Mouse (Mus musculus) bone marrow, adult 2 months (tissue): ENCODE results near the gene Ino80e. TPM values are rescaled to one million over a fixed set of nuclear protein-coding genes. Genes with fewer than 3 reads are reported as not detected.

Experiments
- H3K27ac ChIP-seq: fragments of 200-500 bp; 2 replicates; pipeline ENCODE4 v1.5.1; 2012; ENCODE audit warnings: low read depth, mild to moderate bottlenecking, control low read depth, inconsistent platforms, low read length; ENCODE audit not compliant: control insufficient read depth, poor library complexity, insufficient read depth
- H3K4me1 ChIP-seq: fragments of 200-500 bp; 2 replicates; pipeline ENCODE4 v1.6.1; 2011; ENCODE audit warnings: low read length; ENCODE audit not compliant: control insufficient read depth, insufficient read depth
- H3K4me3 ChIP-seq: fragments of 200-500 bp; replicated peaks from 2 replicates; pipeline ENCODE3; 2011; ENCODE audit warnings: mild to moderate bottlenecking, low read depth, low read length, control low read depth; ENCODE audit not compliant: control insufficient read depth
- CTCF ChIP-seq: fragments of 200-500 bp; IDR thresholded peaks from 2 replicates; pipeline ENCODE4 v1.5.1; 2011; ENCODE audit warnings: low read length, control low read depth; ENCODE audit not compliant: control insufficient read depth, insufficient read depth
- POLR2A ChIP-seq: fragments of 200-500 bp; IDR thresholded peaks from 2 replicates; pipeline ENCODE4 v1.6.1; 2011; ENCODE audit warnings: low read depth, mild to moderate bottlenecking, control low read depth, low read length, borderline replicate concordance; ENCODE audit not compliant: control insufficient read depth
- WGBS: fragments of 180-500 bp; shearing (Covaris S2); methylation state at CpG from one replicate; pipeline ENCODE4 v1.1.7; 2018; 5-methylcytosine and 5-hydroxymethylcytosine counted together
- polyA plus RNA-seq: library from polyadenylated mRNA; stranded (reverse); fragments of >200 nt; gene quantifications from 2 replicates; pipeline ENCODE4 v1.2.4, GENCODE M21; 2011; ENCODE audit warnings: low replicate concordance; ENCODE audit not compliant: missing spikeins, insufficient read depth, insufficient read length

Gene Ino80e
- polyA plus RNA-seq, 1 experiment, result 59.7 TPM

DNA sequence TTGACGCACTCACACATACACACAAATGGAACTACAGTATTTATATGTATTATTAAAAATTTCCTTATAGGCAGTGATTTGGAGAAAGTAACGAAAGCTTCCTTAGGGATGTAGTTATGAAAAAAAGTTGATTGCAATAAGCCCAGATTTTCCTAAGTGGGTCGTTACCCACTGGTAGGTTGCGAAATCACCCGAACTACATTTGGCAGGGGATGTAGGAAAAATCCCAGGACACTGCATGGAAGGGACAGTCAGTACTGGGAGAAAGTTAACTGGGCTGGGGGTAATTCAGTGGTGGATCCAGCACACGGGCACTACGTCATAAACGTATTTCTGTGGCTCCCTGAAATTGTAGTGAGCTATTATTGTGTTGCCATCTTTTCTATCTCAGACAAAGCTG, 45.7 kb downstream of the Ino80e start:
- no peak overlapping the region for H3K27ac ChIP-seq
- no peak for TF ChIP-seq POLR2A
- H3K4me1 ChIP-seq, result no peaks in the 10 kb centered on the region
- H3K4me3 ChIP-seq, result no peak overlapping the region
- 68% methylated on average over 8 of the region's 8 CpGs for WGBS

DNA sequence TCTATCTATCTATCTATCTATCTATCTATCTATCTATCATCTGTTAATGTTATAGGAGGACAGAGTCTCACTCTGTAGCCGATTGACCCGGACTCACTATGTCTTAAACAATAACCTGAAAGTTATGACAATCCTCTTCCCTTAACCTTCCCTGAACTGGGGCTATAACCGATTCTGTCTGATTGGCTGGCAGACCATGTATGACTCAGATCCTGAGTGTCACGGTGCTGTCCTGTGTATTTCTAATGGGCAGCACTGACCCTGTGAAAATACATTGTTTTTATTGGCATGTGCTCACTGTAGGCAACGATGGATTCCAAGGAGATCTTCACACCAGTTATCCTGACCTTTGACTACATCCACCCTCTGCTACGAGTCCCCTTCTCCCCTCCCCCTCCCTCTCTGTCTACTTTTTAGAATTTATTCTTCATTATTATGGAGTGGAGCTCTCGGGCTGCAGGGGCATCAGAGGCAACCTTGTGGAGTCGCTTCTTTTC, 46.4 kb downstream of the Ino80e start:
- H3K4me1 ChIP-seq, result no peaks in the 10 kb centered on the region
- no peak overlapping the region for H3K4me3 ChIP-seq
- no peak for TF ChIP-seq CTCF
- TF ChIP-seq POLR2A, result no peak
- no peak overlapping the region for H3K27ac ChIP-seq
- WGBS, result 70% methylated on average over 8 of the region's 8 CpGs

DNA sequence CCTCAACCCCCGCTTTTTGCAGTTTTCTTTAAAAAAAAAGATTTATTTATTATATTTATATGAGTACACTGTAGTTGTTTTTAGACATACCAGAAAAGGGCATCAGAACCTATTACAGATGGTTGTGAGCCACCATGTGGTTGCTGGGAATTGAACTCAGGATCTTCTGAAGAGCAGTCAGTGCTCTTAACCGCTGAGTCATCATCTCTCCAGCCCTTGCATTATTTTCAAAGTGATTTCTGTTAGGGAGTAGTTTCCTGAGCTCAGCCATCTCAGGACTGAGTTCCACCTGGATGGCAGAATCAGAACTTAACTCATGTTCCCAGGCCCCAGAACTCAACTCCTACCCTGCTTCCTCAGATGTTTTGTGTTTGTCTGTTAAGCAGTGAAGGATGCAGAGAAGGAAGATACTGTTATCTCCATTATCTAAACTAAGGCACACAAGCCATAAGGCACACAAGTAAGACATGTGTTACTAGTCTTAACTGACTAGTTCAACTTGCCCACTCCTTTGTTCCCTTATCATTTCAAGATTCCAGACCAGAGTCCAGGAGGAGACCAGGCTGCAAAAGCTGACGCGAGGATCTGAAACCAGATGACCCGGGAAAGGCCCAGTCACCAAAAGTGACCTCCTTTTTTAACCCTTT, 52.3 kb downstream of the Ino80e start:
- Histone ChIP-seq H3K4me3 (no peak overlapping the region), H3K4me1 (peaks cover 4% of the 10 kb centered on the region), H3K27ac (no peak overlapping the region)
- TF ChIP-seq CTCF (no peak), POLR2A (no peak)
- WGBS, result 67% methylated on average over 5 of the region's 5 CpGs

DNA sequence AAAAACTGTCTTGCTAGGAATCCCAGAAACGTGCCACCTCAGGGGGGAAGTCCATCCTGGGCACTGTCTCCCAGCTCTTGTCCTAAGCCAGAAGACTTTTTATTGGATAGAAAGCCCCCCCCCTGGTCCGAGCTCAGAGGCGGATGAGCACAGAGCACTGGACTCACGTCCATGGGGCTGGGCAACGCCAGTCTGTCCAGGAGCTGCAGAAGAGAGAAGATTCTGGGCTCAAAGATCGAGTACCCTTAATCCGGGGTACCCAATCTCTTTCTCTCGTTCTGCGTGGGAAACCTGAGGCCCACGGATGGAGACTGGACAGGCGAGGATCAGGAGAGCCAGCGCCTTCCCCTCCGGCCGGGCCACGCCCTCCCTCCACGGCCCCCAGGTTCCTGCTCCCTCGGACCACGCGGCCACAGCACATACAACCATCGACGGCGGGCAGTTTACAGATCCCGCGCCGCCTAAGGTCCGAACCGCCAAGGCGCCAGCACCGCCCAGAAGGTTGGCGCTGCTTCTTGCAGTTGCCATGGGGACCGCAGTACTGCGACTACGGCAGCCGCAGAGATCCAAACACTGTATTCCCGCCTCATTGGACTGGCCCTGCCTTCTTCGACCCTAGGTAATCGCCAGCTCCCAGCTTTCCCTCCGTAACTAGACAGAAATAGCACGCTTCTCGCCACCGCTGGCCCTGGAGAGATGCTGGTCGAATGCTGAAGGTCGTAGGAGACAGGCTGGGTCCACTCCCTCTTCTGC, 53.3 kb downstream of the Ino80e start:
- Histone ChIP-seq H3K27ac (0 out of 2 replicates have a peak overlapping the region, but pooled peaks have one; percentile 7), H3K4me3 (peak overlapping the region; percentile 71), H3K4me1 (peaks cover 4% of the 10 kb centered on the region)
- WGBS, result 1% methylated on average over 43 of the region's 43 CpGs
- TF ChIP-seq CTCF (no peak), POLR2A (peak; percentile 46; the same call in 1 of the 2 replicates)

DNA sequence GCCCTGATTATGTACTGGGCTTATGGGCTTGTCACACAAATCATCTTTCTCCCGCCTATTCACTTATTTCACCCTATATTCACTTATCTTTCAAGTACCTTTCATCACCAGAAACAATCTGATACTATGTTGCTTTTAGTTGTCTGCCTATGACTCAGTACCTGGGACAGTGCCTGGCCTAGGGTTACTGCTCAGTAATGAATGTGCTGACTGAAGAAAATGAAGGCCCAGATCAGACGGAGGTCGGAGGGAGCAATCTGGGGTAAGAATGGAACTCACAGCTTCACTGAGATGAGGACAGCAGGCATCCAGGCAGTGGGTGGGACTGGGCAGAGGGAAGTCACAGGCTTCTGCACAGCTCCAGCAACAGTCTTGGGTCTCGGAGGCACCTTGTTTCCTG, 54.8 kb downstream of the Ino80e start:
- Histone ChIP-seq H3K4me1 (peaks cover 4% of the 10 kb centered on the region), H3K27ac (no peak overlapping the region), H3K4me3 (peak overlapping the region; percentile 2)
- TF ChIP-seq POLR2A (no peak), CTCF (no peak)
- 61% methylated on average over 4 of the region's 4 CpGs for WGBS

DNA sequence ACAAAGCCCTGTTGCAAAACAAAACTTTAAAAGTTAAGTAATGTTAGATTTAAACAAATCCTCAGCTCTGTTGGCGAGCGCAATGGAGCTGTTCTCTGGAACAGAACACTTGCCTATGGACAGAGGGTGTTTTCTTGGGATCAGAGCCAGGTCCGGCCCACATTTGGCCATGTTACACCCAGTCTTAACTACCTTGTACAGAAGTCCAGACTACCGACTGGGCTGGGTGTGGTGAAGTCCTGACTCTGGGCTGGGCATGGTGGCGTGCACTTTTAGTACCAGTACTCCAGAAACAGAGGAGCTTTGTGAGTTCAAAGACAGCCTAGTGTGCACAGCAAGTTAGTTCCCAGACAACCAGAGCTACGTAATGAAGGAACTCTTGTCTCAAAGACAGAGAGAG, 55.2 kb downstream of the Ino80e start:
- WGBS, result 70% methylated on average over 6 of the region's 6 CpGs
- H3K4me1 ChIP-seq, result peaks cover 4% of the 10 kb centered on the region
- H3K27ac ChIP-seq, result no peak overlapping the region
- TF ChIP-seq CTCF, result no peak
- no peak for TF ChIP-seq POLR2A
- H3K4me3 ChIP-seq, result no peak overlapping the region

DNA sequence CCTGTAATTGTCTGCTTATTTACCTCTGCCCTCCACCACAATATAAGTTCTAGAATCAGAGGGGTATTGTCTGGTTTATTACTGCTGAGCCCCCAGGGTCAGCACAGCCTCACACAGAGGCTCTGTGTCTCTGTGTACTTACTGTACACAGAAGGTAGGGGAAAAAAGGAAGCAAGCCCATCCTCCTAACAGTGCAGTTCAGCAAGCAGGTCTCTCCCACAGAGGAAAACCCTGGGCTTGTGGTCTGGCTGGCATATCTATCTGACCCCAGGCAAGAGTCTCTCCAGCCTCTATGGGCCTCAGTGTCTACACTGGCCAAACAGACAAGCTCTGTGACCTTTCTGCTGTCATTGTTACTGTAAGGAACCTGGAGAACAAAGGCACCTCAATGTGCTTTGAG, 58.4 kb downstream of the Ino80e start:
- no peak for TF ChIP-seq CTCF
- TF ChIP-seq POLR2A, result no peak
- H3K27ac ChIP-seq, result no peak overlapping the region
- H3K4me3 ChIP-seq, result no peak overlapping the region
- H3K4me1 ChIP-seq, result peaks cover 4% of the 10 kb centered on the region; the same call in 1 of the 2 replicates

DNA sequence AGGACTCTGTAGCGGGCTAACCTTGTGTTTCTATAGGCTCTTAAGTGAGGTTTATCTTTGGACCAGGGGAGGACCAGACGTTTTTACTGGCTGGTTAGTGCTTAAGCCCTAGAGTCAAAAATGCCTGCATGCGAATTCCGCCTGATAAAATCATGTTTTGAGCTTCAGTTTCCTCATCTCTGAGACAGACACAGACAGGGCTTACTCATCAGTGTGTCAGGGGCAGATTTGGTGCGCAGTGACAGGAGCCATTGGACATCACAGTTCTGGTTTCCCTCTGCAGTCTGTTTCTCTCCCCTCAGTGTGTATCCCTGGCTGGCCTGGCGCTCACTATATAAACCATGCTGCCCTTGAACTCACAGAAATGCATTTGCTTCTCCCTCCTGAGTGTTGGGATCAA, 59.0 kb downstream of the Ino80e start:
- WGBS, result 59% methylated on average over 6 of the region's 6 CpGs
- Histone ChIP-seq H3K4me3 (no peak overlapping the region), H3K4me1 (peaks cover 4% of the 10 kb centered on the region), H3K27ac (no peak overlapping the region)
- TF ChIP-seq CTCF, result no peak
- no peak for TF ChIP-seq POLR2A
